ENCODE assay signal across 8 mouse cellular contexts in genomic region chr11:94133344-94133955, GRCm38 (mm10).
DNase-seq lines count a peak whose midpoint lies in the region; ATAC-seq and TF ChIP-seq lines count a peak whose summit lies in the region.

No protein-coding gene starts in this region.

- H3K27me3 ChIP-seq in embryonic facial prominence, embryonic 14.5 days (replicated peaks; ENCODE audit: control insufficient read depth, insufficient read depth, low read length), result no peaks in the 10 kb centered on the region
- H3K27me3 ChIP-seq in heart, embryonic 11.5 days (ENCODE audit: control insufficient read depth, insufficient read depth, low read length), result no peaks in the 10 kb centered on the region
- no peaks in the 10 kb centered on the region for H3K27me3 ChIP-seq in kidney, embryonic 14.5 days (ENCODE audit: control insufficient read depth, insufficient read depth, low read length)
- H3K27me3 ChIP-seq in limb, embryonic 15.5 days, result no peaks in the 10 kb centered on the region
- H3K27me3 ChIP-seq in midbrain, embryonic 16.5 days (ENCODE audit: control insufficient read depth, insufficient read depth, low read depth, low read length), result no peaks in the 10 kb centered on the region
- no peaks in the 10 kb centered on the region for H3K27me3 ChIP-seq in spleen, adult 2 months (ENCODE audit: control insufficient read depth, insufficient read depth, low read length)

- ATAC-seq in embryonic facial prominence, embryonic 14.5 days (ENCODE audit: low read depth), result peak; percentile 42
- ATAC-seq in heart, embryonic 11.5 days (replicated peaks; ENCODE audit: insufficient number of reproducible peaks, low FRiP score, low TSS enrichment), result 0 out of 2 replicates have a peak, but pooled peaks have one; percentile 39
- peak; percentile 63 for ATAC-seq in kidney, embryonic 14.5 days (ENCODE audit: low FRiP score, low TSS enrichment)
- peak; percentile 26; the same call in 1 of the 2 replicates for ATAC-seq in limb, embryonic 15.5 days (ENCODE audit: insufficient number of reproducible peaks, low FRiP score, low TSS enrichment, low read depth)
- ATAC-seq in midbrain, embryonic 16.5 days, result peak; percentile 49; the same call in 1 of the 2 replicates

- H3K27ac ChIP-seq in embryonic facial prominence, embryonic 14.5 days (replicated peaks; ENCODE audit: low read depth, low read length), result 0 out of 2 replicates have a peak overlapping the region, but pooled peaks have one; percentile 36
- H3K27ac ChIP-seq in heart, embryonic 11.5 days (ENCODE audit: low read depth, low read length), result peak overlapping the region; percentile 69
- H3K27ac ChIP-seq in kidney, embryonic 14.5 days (ENCODE audit: low read depth, low read length), result no peak overlapping the region
- H3K27ac ChIP-seq in limb, embryonic 15.5 days, result no peak overlapping the region; the same call in 1 of the 2 replicates
- no peak overlapping the region for H3K27ac ChIP-seq in midbrain, embryonic 16.5 days (ENCODE audit: low read length)
- no peak overlapping the region for H3K27ac ChIP-seq in spleen, adult 2 months (ENCODE audit: insufficient read depth, low read length)

- H3K9me3 ChIP-seq in embryonic facial prominence, embryonic 14.5 days (ENCODE audit: control insufficient read depth, low read length), result no peaks in the 10 kb centered on the region
- no peaks in the 10 kb centered on the region for H3K9me3 ChIP-seq in heart, embryonic 11.5 days (replicated peaks; ENCODE audit: control insufficient read depth, low read length)
- H3K9me3 ChIP-seq in kidney, embryonic 14.5 days (ENCODE audit: control insufficient read depth, low read length), result no peaks in the 10 kb centered on the region
- no peaks in the 10 kb centered on the region for H3K9me3 ChIP-seq in limb, embryonic 15.5 days
- no peaks in the 10 kb centered on the region for H3K9me3 ChIP-seq in midbrain, embryonic 16.5 days (replicated peaks; ENCODE audit: control insufficient read depth, low read length, poor library complexity, severe bottlenecking)

- no peak overlapping the region for H3K4me3 ChIP-seq in embryonic facial prominence, embryonic 14.5 days (ENCODE audit: low read depth, low read length)
- H3K4me3 ChIP-seq in heart, embryonic 11.5 days (ENCODE audit: low read depth, low read length), result no peak overlapping the region
- no peak overlapping the region; the same call in 1 of the 2 replicates for H3K4me3 ChIP-seq in kidney, embryonic 14.5 days (ENCODE audit: low read length)
- no peak overlapping the region for H3K4me3 ChIP-seq in limb, embryonic 15.5 days
- no peak overlapping the region for H3K4me3 ChIP-seq in midbrain, embryonic 16.5 days (ENCODE audit: low read depth, low read length)
- H3K4me3 ChIP-seq in spleen, adult 2 months (ENCODE audit: extremely low read depth, insufficient read depth, insufficient read length), result no peak overlapping the region

- H3K36me3 ChIP-seq in embryonic facial prominence, embryonic 14.5 days (ENCODE audit: control insufficient read depth, insufficient read depth, low read length), result no peaks in the 10 kb centered on the region
- H3K36me3 ChIP-seq in heart, embryonic 11.5 days (ENCODE audit: control insufficient read depth, insufficient read depth, low read length), result no peaks in the 10 kb centered on the region
- no peaks in the 10 kb centered on the region for H3K36me3 ChIP-seq in kidney, embryonic 14.5 days (ENCODE audit: control insufficient read depth, insufficient read depth, low read length)
- no peaks in the 10 kb centered on the region for H3K36me3 ChIP-seq in limb, embryonic 15.5 days
- H3K36me3 ChIP-seq in midbrain, embryonic 16.5 days (ENCODE audit: control insufficient read depth, insufficient read depth, low read length), result no peaks in the 10 kb centered on the region
- H3K36me3 ChIP-seq in spleen, adult 2 months (ENCODE audit: control insufficient read depth, insufficient read depth, low read length), result no peaks in the 10 kb centered on the region

- H3K4me2 ChIP-seq in embryonic facial prominence, embryonic 14.5 days (ENCODE audit: low read depth, low read length), result peak overlapping the region; percentile 6; the same call in 1 of the 2 replicates
- H3K4me2 ChIP-seq in heart, embryonic 11.5 days, result peak overlapping the region; percentile 23
- H3K4me2 ChIP-seq in kidney, embryonic 14.5 days (replicated peaks; ENCODE audit: low read depth, low read length), result peak overlapping the region; percentile 5; the same call in 1 of the 2 replicates
- H3K4me2 ChIP-seq in limb, embryonic 15.5 days, result peak overlapping the region; percentile 31; the same call in 1 of the 2 replicates
- H3K4me2 ChIP-seq in midbrain, embryonic 16.5 days (ENCODE audit: low read length), result peak overlapping the region; percentile 21; the same call in 1 of the 2 replicates

- WGBS in embryonic facial prominence, embryonic 14.5 days, result 20% methylated on average over 11 of the region's 11 CpGs
- 19% methylated on average over 11 of the region's 11 CpGs for WGBS in heart, embryonic 11.5 days (ENCODE audit: insufficient replicate concordance)
- WGBS in kidney, embryonic 14.5 days, result 16% methylated on average over 11 of the region's 11 CpGs
- WGBS in limb, embryonic 15.5 days, result 17% methylated on average over 11 of the region's 11 CpGs
- WGBS in midbrain, embryonic 16.5 days, result 18% methylated on average over 11 of the region's 11 CpGs
- 12% methylated on average over 11 of the region's 11 CpGs for WGBS in spleen, adult 2 months

- H3K4me1 ChIP-seq in embryonic facial prominence, embryonic 14.5 days (ENCODE audit: control insufficient read depth, insufficient read depth, low read length), result peaks cover 15% of the 10 kb centered on the region
- H3K4me1 ChIP-seq in heart, embryonic 11.5 days (ENCODE audit: control insufficient read depth, insufficient read depth, low read length), result peaks cover 49% of the 10 kb centered on the region
- H3K4me1 ChIP-seq in kidney, embryonic 14.5 days (ENCODE audit: control insufficient read depth, insufficient read depth, low read length), result peaks cover 21% of the 10 kb centered on the region
- peaks cover 53% of the 10 kb centered on the region for H3K4me1 ChIP-seq in limb, embryonic 15.5 days
- H3K4me1 ChIP-seq in midbrain, embryonic 16.5 days (ENCODE audit: control insufficient read depth, insufficient read depth, low read length), result peaks cover 8% of the 10 kb centered on the region
- no peaks in the 10 kb centered on the region for H3K4me1 ChIP-seq in spleen, adult 2 months (ENCODE audit: control insufficient read depth, insufficient read depth, insufficient read length)

- peak; percentile 86 for DNase-seq in A20 (ENCODE audit: low read depth, low spot score)
- peak; percentile 85 to 88 for DNase-seq in adrenal gland, postnatal 4 days (ENCODE audit: low spot score in 2 of 2)
- DNase-seq in embryonic facial prominence, embryonic 14.5 days (ENCODE audit: low spot score), result peak; percentile 77
- peak; percentile 63 to 78 for DNase-seq in spleen, adult 2 months (ENCODE audit: low read depth in 1 of 2, low spot score in 2 of 2)

- TF ChIP-seq CTCF in spleen, adult 2 months (IDR thresholded peaks at IDR 0.05; ENCODE audit: extremely low read depth, insufficient read depth, insufficient read length, insufficient replicate concordance), result peak; percentile 96

- no peak for TF ChIP-seq POLR2A in spleen, adult 2 months (IDR thresholded peaks at IDR 0.05; ENCODE audit: low read depth, low read length)

- no peak overlapping the region for H3K9ac ChIP-seq in embryonic facial prominence, embryonic 14.5 days (ENCODE audit: low read depth, low read length)
- no peak overlapping the region for H3K9ac ChIP-seq in heart, embryonic 11.5 days (ENCODE audit: low read depth, low read length)
- no peak overlapping the region for H3K9ac ChIP-seq in kidney, embryonic 14.5 days (ENCODE audit: low read depth, low read length)
- H3K9ac ChIP-seq in limb, embryonic 15.5 days, result no peak overlapping the region
- H3K9ac ChIP-seq in midbrain, embryonic 16.5 days (ENCODE audit: low read depth, low read length), result no peak overlapping the region

Comparison
In these comparisons a context has a peak if more than half of its experiments do, and no peak if none do; other contexts are left out.
1. H3K27ac ChIP-seq: peak in embryonic facial prominence, embryonic 14.5 days (single experiment) and heart, embryonic 11.5 days (single experiment); none in kidney, embryonic 14.5 days (single experiment), limb, embryonic 15.5 days (single experiment), midbrain, embryonic 16.5 days (single experiment) and spleen, adult 2 months (single experiment).
2. Peak in every context shown above with its lines, with median percentiles within 50 percentile points of each other: DNase-seq, ATAC-seq and H3K4me2 ChIP-seq.